Mouse (Mus musculus) gastrocnemius, adult 18-20 months (tissue): ENCODE measurements at regions not wholly inside any gene's neighbourhood (a gene's known extent, or its start where the extent isn't known, plus 50 kb on each side); places are given as distances from the start of the nearest gene placed in this dataset.
A peak's percentile ranks its signal among the peaks of the same experiment; 100 is the strongest.
"Not testable (repeated sequence)": the region's sequence is repeated elsewhere in the genome, so short reads cannot be mapped to it uniquely, and the experiment has no call there.

Experiments used
- DNase-seq: peaks from one replicate; pipeline ENCODE4 v3.0.0; 2021; ENCODE audit warnings: low spot score

DNA sequence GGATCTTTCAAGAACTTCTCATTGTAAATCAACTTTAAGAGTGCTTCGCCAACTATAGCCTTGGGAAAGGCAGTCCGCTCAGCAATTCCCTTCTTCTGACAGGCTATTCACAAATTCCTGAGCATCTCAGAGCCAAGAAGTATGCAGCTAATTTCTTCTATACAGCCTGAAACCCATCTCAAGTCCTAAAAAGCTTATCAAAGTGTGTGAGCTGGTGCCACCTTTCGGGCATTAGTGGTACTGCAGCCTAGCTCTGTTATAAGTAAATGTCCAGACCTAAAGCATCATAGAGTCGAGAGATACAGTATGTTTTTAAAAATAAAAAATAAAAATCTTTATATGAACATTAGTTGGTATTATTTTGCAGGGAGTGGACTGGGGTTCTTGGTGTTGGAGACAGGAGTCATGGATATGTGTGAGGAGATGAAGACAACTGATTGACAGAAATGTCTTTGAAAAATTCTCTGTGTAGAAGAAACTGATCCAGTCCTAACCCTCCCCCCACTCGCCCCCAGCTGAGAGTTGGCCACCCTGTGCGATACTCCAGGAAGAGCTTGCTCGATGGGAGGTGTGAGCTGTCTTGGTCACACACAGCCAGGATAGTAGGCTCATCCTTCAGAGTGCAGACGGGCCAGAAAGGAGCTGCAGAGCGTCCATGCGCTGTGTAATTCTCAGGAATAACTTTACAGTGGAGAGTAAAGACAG, 56.4 kb downstream of the Bod1 start:
- DNase-seq: peak; percentile 58

- no peak for DNase-seq
These were observed 57.3 kb downstream of the Bod1 start for GRCm38 (mm10) chr11:31614394-31614713.

DNA sequence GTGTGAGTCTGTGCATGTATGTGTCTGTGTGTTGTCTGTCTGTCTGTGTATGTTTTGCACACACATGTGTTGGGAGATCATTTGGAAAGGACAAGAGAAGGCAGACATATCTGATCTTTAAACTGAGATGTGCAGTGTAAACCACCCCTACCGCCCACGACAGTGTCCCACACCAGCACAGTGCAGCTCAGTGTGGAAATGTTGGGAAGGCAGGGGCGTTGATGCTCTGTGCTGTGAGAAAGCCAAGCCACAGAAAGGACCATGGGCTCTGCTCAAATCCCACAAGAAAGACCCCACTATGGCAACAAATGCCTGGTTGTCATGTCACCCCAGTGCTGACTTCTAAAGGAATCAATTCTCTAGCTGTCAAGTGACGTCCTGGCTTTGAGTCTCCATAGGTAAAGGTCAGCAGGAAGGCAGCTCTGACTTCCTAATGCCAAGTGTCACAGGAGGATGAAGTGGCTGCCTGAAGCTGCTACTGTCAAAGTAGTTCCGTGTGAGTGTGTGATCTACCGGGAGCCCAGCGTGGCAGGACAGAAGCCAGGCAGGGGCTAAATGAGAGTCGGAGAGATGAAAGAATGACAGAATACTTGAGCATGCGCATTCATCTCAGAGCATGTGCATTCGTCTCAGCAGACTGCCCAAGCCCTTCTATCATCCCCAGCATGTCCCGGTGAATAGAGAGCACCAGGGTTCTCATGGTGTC, 57.8 kb downstream of the Bod1 start:
- DNase-seq: no peak

DNA sequence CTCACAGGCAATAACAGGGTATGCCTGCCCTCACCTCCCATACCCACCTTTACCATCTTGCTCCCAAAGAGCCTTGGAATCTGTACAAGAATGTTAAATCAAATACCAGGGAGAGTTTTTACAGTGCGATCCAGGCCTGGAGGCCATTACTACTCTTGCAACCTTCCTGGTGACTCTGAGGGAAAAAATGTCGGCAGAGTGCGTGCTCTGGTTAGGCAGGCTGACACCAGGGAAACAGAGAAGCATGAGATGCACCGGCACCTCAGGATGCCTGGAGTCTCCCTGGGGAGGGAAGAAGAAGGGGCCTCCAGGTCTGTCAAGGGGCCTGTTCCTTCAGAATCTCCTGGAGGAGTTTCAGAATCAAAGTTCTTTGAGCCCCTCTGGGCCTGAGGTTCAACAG, 63.2 kb downstream of the Bod1 start:
- DNase-seq: no peak

GRCm38 (mm10) chr11:31601499-31601898, 70.2 kb downstream of the Bod1 start:
- no peak for DNase-seq

DNA sequence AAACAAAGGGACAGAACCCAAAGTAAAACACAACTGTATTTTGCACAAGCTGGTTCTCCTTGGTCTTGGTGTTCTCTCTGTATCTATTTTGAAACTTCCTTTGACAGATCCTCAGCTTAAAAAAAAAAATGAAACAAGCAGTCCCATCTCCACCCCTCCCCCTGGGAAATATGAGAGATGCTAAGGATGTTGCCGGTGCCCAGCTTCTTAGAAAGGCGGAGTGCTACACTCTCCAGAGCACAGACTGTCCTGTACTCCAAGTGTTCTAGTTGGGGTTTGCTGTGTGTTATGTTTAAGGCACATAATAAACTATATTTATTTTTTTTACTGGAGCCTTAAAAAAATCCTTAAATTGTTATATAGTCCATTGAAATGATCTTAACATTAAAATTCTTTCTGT, 78.1 kb downstream of the Bod1 start:
- DNase-seq: peak; percentile 54

- peak; percentile 70 for DNase-seq
These were observed 79.6 kb downstream of the Bod1 start for GRCm38 (mm10) chr11:31592061-31592460.

DNA sequence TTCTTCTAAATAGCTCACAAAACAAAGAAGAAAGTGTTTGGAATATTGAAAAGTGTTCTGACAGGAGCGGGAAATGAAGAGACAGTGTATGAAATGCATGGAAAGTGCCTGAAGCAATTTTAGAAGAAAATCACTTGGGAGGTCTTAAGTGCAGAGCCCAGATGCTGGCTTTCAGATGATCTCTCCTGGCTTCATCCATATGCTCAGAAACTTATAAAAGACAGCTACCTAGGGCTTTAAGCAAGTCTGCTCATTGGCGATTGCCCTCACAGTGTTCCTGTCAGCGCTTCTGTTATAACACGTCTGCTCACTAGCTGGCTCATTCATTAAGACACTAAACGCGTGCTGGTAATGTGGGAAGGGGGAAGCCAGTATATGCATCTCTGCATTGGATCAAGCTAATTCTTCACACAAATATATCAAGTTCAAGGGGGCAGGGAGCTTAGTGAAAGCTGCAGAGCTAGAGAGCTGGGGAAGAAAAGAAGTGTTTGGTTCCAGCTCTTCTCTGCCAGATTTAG, 80.6 kb downstream of the Bod1 start:
- no peak for DNase-seq

- no peak for DNase-seq
These were observed 96.7 kb downstream of the Bod1 start for GRCm38 (mm10) chr11:31574941-31575340.

DNA sequence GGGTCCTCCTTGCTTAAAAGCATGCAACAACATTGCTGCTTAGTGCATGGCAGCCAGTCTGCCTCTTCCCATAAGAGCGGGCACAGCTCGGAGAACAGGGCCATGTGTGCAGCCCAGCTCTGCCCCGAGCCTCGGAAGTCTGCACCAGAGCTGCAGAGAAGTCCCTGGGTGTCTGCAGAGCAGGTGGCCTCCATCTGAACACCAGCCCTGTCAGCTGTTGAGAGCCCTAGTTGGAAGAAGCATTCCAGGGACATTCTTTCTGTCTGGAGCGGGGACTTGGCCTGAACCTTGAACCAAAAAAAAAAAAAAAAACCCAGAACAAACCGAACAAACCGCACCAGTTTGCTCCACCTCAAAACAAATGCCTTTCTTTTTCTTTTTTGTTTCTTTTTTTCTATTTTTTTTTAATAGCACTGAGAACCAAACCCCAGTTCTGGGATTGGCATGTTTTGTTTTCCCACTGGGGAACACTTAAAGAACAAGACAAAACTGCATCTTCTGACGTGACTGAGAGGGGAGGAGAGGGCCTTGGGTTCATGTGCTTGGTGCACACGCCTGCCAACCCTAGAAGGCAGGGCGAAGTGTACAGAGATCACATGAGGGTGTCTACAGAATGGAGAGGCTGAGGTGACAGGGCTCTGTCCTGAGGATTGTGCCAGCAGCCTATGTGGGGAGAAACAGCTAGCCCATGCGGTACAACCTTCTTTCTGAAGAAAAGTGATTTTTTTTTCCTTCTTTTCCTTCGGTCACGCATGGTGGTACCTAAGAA, 106.8 kb downstream of the Bod1 start:
- DNase-seq: peak; percentile 32

DNA sequence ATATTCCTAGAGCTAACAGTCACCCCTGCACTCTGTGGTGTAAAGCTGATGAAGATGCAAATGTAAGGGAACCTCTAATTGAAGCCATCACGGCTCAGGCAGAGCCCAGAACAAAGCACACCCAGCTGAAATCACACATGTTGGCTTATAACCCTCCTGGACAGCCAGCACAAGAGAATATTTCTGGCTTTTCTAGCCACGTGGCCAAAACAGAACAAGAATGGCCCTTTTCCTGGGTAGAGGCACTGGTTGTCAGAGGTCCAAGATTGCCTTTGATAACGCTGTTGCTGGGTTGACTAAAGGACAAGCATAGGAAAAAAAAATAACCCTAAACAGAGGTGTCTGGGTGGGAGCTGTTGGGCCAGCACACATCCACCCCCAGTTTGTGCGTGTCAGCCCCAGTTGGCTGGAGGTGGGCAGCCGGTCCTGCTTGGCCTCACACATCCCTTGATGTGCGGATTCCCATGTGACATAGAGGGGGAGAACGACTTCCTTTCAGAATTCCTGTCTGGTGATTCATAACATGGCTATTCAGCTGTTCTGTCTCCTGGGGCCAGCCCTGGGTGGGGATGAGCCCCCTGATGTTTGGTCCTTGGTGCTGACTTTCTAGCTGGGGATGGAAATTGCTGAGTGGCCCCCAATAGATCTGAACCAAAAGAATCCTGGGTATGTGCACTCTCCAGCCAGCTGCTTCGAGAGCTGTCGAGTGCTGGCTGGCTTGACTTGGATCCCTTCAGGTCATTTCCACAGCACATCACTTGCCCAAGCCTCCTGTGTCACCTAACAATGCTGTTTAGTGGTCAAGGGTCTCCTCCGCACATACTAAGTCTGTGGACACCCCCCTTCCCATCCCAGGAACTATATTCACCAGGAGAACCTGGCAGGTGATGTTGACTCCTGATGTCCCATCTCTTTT, 107.6 kb downstream of the Bod1 start:
- peak; percentile 43 for DNase-seq

GRCm38 (mm10) chr11:31562954-31563353, 108.7 kb downstream of the Bod1 start:
- DNase-seq: no peak

DNA sequence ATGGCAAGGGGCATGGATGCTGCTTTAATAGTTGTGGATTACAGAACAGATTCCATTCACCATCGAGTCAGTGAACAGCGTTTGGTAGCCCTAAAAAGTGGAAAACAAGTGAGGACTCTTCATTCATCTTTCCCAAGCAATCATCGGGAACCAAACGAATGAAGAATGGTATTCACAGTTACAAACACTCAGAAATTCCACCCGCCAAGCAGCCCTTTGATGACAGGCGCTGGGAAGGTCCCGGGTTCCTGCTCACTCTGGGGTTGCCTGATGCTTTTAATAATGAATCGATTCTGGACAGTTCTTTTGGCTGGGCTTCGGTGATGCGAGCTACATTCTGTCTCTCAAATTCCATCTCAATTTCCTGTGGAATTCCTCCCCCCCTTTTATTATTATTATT, 110.9 kb downstream of the Bod1 start:
- no peak for DNase-seq

GRCm38 (mm10) chr11:31555042-31555441, 116.6 kb downstream of the Bod1 start:
- DNase-seq: no peak

DNA sequence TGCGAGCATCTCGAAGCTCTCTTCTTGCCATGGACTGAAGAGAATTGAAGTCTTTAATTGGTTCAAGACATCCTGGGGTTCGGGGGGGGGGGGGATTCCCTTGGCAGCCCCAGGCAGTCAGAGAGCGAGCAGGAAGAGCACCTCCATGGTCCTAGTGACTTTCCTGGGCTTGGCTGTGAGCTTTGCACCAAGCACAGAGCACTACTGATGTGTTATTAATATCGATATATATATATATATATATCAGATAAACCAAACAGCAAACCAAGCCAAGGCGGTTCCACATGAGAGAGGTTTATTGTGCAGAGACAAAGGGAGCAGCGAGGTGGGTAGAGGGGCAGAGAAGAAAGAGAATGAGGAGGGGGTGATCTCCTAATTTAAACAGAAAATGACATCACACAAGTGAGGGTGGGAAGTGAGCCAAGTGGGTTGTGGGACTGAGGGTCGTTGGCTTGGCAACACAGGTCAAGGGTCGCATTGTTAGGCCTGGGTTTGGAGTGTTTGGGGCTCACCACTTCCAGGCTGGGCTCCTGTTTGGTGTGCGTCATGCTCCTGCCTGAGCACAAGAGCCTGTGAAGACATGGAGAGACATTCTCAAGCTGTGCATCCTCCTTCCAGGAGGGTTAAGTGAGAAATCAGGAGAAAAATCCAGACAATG, 119.9 kb downstream of the Bod1 start:
- DNase-seq: no peak

GRCm38 (mm10) chr11:31550747-31551613, 120.7 kb downstream of the Bod1 start:
- peak; percentile 45 for DNase-seq

GRCm38 (mm10) chr11:31545514-31545913, 126.2 kb downstream of the Bod1 start:
- DNase-seq: not testable (repeated sequence)

DNA sequence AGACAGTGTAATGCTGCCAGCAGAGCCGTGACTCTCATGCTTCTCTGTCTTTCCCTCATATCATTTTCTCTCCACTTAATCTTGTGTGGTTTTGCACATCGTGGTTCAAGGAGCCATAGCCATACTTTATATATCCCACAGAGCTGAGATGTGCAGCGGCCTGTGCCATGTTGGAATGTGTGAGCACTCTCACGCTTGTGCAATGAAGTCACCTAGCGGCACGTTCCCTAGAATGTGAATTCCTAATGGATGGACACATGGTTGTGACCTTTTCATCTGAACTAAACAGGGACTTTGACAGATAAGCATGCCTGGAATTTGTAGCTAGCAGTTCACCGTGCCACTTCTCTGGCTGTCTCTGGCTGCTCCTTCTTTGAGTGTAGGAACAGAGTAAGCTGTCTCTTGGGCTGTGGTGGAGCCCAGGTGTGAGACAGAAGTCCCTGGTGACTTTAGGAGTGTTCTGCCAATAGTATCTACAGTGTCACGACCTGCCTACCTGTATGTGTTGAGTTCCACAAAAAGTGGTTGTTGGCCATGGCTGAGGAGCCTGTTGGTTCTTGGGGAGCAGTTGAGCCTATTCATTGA, 129.0 kb downstream of the Bod1 start:
- DNase-seq: no peak

- no peak for DNase-seq
These were observed 130.3 kb downstream of the Bod1 start for GRCm38 (mm10) chr11:31541425-31541824.
